Mouse (Mus musculus): ENCODE results near the gene Pip5k1b. TPM values are rescaled to one million over a fixed set of nuclear protein-coding genes. Genes with fewer than 3 reads are reported as not detected.

The Pip5k1b gene
- polyA plus RNA-seq, 1 experiment from 2014 or later, result 4.1 TPM

- Histone ChIP-seq H3K4me1 (ENCODE audit: control insufficient read depth, insufficient read depth, low read length) (no peaks in the 10 kb centered on the region), H3K36me3 (ENCODE audit: control insufficient read depth, insufficient read depth, low read length) (no peaks in the 10 kb centered on the region), H3K27me3 (ENCODE audit: control insufficient read depth, insufficient read depth, low read length) (no peaks in the 10 kb centered on the region), H3K9ac (ENCODE audit: low read length) (no peak overlapping the region), H3K27ac (ENCODE audit: low read length) (no peak overlapping the region), H3K9me3 (replicated peaks; ENCODE audit: control insufficient read depth, low read length) (no peaks in the 10 kb centered on the region), H3K4me3 (replicated peaks; ENCODE audit: low read length) (no peak overlapping the region), H3K4me2 (ENCODE audit: low read depth, low read length) (no peak overlapping the region)
- ATAC-seq (ENCODE audit: insufficient read depth, low FRiP score), result no peak
- 89% methylated on average over 1 of the region's 1 CpGs for WGBS
Measured at GRCm38 (mm10) chr19:24539041-24539440, 16.6 kb downstream of the Pip5k1b start.

GRCm38 (mm10) chr19:24538181-24538580, 17.5 kb downstream of the Pip5k1b start:
- Histone ChIP-seq H3K4me1 (ENCODE audit: control insufficient read depth, insufficient read depth, low read length) (no peaks in the 10 kb centered on the region), H3K4me2 (ENCODE audit: low read depth, low read length) (no peak overlapping the region), H3K9me3 (replicated peaks; ENCODE audit: control insufficient read depth, low read length) (no peaks in the 10 kb centered on the region), H3K27me3 (ENCODE audit: control insufficient read depth, insufficient read depth, low read length) (no peaks in the 10 kb centered on the region), H3K4me3 (replicated peaks; ENCODE audit: low read length) (no peak overlapping the region), H3K36me3 (ENCODE audit: control insufficient read depth, insufficient read depth, low read length) (no peaks in the 10 kb centered on the region), H3K27ac (ENCODE audit: low read length) (no peak overlapping the region), H3K9ac (ENCODE audit: low read length) (no peak overlapping the region)
- 83% methylated on average over 6 of the region's 6 CpGs for WGBS
- no peak for ATAC-seq (ENCODE audit: insufficient read depth, low FRiP score)

- Histone ChIP-seq H3K4me2 (ENCODE audit: low read depth, low read length) (no peak overlapping the region), H3K4me1 (ENCODE audit: control insufficient read depth, insufficient read depth, low read length) (no peaks in the 10 kb centered on the region), H3K9ac (ENCODE audit: low read length) (no peak overlapping the region), H3K36me3 (ENCODE audit: control insufficient read depth, insufficient read depth, low read length) (no peaks in the 10 kb centered on the region), H3K9me3 (replicated peaks; ENCODE audit: control insufficient read depth, low read length) (no peaks in the 10 kb centered on the region), H3K4me3 (replicated peaks; ENCODE audit: low read length) (no peak overlapping the region), H3K27me3 (ENCODE audit: control insufficient read depth, insufficient read depth, low read length) (no peaks in the 10 kb centered on the region), H3K27ac (ENCODE audit: low read length) (no peak overlapping the region)
- no peak for ATAC-seq (ENCODE audit: insufficient read depth, low FRiP score)
- 76% methylated on average over 4 of the region's 4 CpGs for WGBS
Measured at GRCm38 (mm10) chr19:24537691-24538090, 18.0 kb downstream of the Pip5k1b start.

- Histone ChIP-seq H3K9ac (ENCODE audit: low read length) (no peak overlapping the region), H3K27ac (ENCODE audit: low read length) (no peak overlapping the region), H3K4me1 (ENCODE audit: control insufficient read depth, insufficient read depth, low read length) (no peaks in the 10 kb centered on the region), H3K36me3 (ENCODE audit: control insufficient read depth, insufficient read depth, low read length) (no peaks in the 10 kb centered on the region), H3K4me3 (replicated peaks; ENCODE audit: low read length) (no peak overlapping the region), H3K27me3 (ENCODE audit: control insufficient read depth, insufficient read depth, low read length) (no peaks in the 10 kb centered on the region), H3K9me3 (replicated peaks; ENCODE audit: control insufficient read depth, low read length) (no peaks in the 10 kb centered on the region), H3K4me2 (ENCODE audit: low read depth, low read length) (no peak overlapping the region)
- no peak for ATAC-seq (ENCODE audit: insufficient read depth, low FRiP score)
- 53% methylated on average over 5 of the region's 5 CpGs for WGBS
Measured at GRCm38 (mm10) chr19:24536920-24537319, 18.8 kb downstream of the Pip5k1b start.

GRCm38 (mm10) chr19:24536280-24536679, 19.4 kb downstream of the Pip5k1b start:
- H3K9me3 ChIP-seq (replicated peaks; ENCODE audit: control insufficient read depth, low read length), result no peaks in the 10 kb centered on the region
- no peak for ATAC-seq (ENCODE audit: insufficient read depth, low FRiP score)
- no peak overlapping the region for H3K27ac ChIP-seq (ENCODE audit: low read length)
- WGBS, result 85% methylated on average over 3 of the region's 3 CpGs
- no peaks in the 10 kb centered on the region for H3K36me3 ChIP-seq (ENCODE audit: control insufficient read depth, insufficient read depth, low read length)
- no peaks in the 10 kb centered on the region for H3K4me1 ChIP-seq (ENCODE audit: control insufficient read depth, insufficient read depth, low read length)
- H3K9ac ChIP-seq (ENCODE audit: low read length), result no peak overlapping the region
- H3K4me3 ChIP-seq (replicated peaks; ENCODE audit: low read length), result no peak overlapping the region
- no peaks in the 10 kb centered on the region for H3K27me3 ChIP-seq (ENCODE audit: control insufficient read depth, insufficient read depth, low read length)
- H3K4me2 ChIP-seq (ENCODE audit: low read depth, low read length), result no peak overlapping the region

- H3K9ac ChIP-seq (ENCODE audit: low read length), result no peak overlapping the region
- no peak overlapping the region for H3K4me2 ChIP-seq (ENCODE audit: low read depth, low read length)
- H3K27me3 ChIP-seq (ENCODE audit: control insufficient read depth, insufficient read depth, low read length), result no peaks in the 10 kb centered on the region
- 89% methylated on average over 6 of the region's 6 CpGs for WGBS
- no peaks in the 10 kb centered on the region for H3K9me3 ChIP-seq (replicated peaks; ENCODE audit: control insufficient read depth, low read length)
- H3K36me3 ChIP-seq (ENCODE audit: control insufficient read depth, insufficient read depth, low read length), result no peaks in the 10 kb centered on the region
- H3K4me3 ChIP-seq (replicated peaks; ENCODE audit: low read length), result no peak overlapping the region
- no peak overlapping the region for H3K27ac ChIP-seq (ENCODE audit: low read length)
- ATAC-seq (ENCODE audit: insufficient read depth, low FRiP score), result no peak
- H3K4me1 ChIP-seq (ENCODE audit: control insufficient read depth, insufficient read depth, low read length), result no peaks in the 10 kb centered on the region
Measured at GRCm38 (mm10) chr19:24535161-24535560, 20.5 kb downstream of the Pip5k1b start.

- no peaks in the 10 kb centered on the region for H3K9me3 ChIP-seq (replicated peaks; ENCODE audit: control insufficient read depth, low read length)
- no peak for ATAC-seq (ENCODE audit: insufficient read depth, low FRiP score)
- no peak overlapping the region for H3K9ac ChIP-seq (ENCODE audit: low read length)
- 54% methylated on average over 7 of the region's 7 CpGs for WGBS
- H3K27me3 ChIP-seq (ENCODE audit: control insufficient read depth, insufficient read depth, low read length), result no peaks in the 10 kb centered on the region
- H3K36me3 ChIP-seq (ENCODE audit: control insufficient read depth, insufficient read depth, low read length), result no peaks in the 10 kb centered on the region
- H3K4me2 ChIP-seq (ENCODE audit: low read depth, low read length), result no peak overlapping the region
- no peaks in the 10 kb centered on the region for H3K4me1 ChIP-seq (ENCODE audit: control insufficient read depth, insufficient read depth, low read length)
- H3K4me3 ChIP-seq (replicated peaks; ENCODE audit: low read length), result no peak overlapping the region
- H3K27ac ChIP-seq (ENCODE audit: low read length), result no peak overlapping the region
Measured at GRCm38 (mm10) chr19:24534733-24535132, 20.9 kb downstream of the Pip5k1b start.

- Histone ChIP-seq H3K27ac (ENCODE audit: low read length) (no peak overlapping the region), H3K9ac (ENCODE audit: low read length) (no peak overlapping the region), H3K4me1 (ENCODE audit: control insufficient read depth, insufficient read depth, low read length) (no peaks in the 10 kb centered on the region), H3K27me3 (ENCODE audit: control insufficient read depth, insufficient read depth, low read length) (no peaks in the 10 kb centered on the region), H3K9me3 (replicated peaks; ENCODE audit: control insufficient read depth, low read length) (no peaks in the 10 kb centered on the region), H3K4me2 (ENCODE audit: low read depth, low read length) (no peak overlapping the region), H3K36me3 (ENCODE audit: control insufficient read depth, insufficient read depth, low read length) (no peaks in the 10 kb centered on the region), H3K4me3 (replicated peaks; ENCODE audit: low read length) (no peak overlapping the region)
- ATAC-seq (ENCODE audit: insufficient read depth, low FRiP score), result no peak
- 73% methylated on average over 4 of the region's 4 CpGs for WGBS
Measured at GRCm38 (mm10) chr19:24528910-24529561, 26.6 kb downstream of the Pip5k1b start.

GRCm38 (mm10) chr19:24528129-24528730, 27.4 kb downstream of the Pip5k1b start:
- no peaks in the 10 kb centered on the region for H3K4me1 ChIP-seq (ENCODE audit: control insufficient read depth, insufficient read depth, low read length)
- peak overlapping the region; percentile 47 for H3K27ac ChIP-seq (ENCODE audit: low read length)
- no peak overlapping the region for H3K4me2 ChIP-seq (ENCODE audit: low read depth, low read length)
- no peak overlapping the region for H3K9ac ChIP-seq (ENCODE audit: low read length)
- H3K4me3 ChIP-seq (replicated peaks; ENCODE audit: low read length), result no peak overlapping the region
- no peaks in the 10 kb centered on the region for H3K9me3 ChIP-seq (replicated peaks; ENCODE audit: control insufficient read depth, low read length)
- H3K36me3 ChIP-seq (ENCODE audit: control insufficient read depth, insufficient read depth, low read length), result no peaks in the 10 kb centered on the region
- ATAC-seq (ENCODE audit: insufficient read depth, low FRiP score), result no peak; the same call in 1 of the 2 replicates
- no peaks in the 10 kb centered on the region for H3K27me3 ChIP-seq (ENCODE audit: control insufficient read depth, insufficient read depth, low read length)
- WGBS, result 55% methylated on average over 4 of the region's 4 CpGs
